Mouse (Mus musculus) gastrocnemius, postnatal 14 days (tissue): ENCODE results near the gene Tat. TPM values are rescaled to one million over a fixed set of nuclear protein-coding genes. Genes with fewer than 3 reads are reported as not detected.

Experiments used
- DNase-seq: peaks from one replicate; pipeline ENCODE4 v3.0.0; 2021; ENCODE audit warnings: mixed read lengths
- intact Hi-C: fragments of 180-260 bp; cut with DNase I; formaldehyde crosslinking; loops from one replicate; pipeline ENCODE4 v1.15.1; 2025; ENCODE audit warnings: low total_unique reads
- long read RNA-seq, 2 experiments: library from polyadenylated mRNA; stranded (forward); transcript quantifications; one replicate each; pipeline ENCODE4 v2.0.0; 2021
- total RNA-seq, 2 experiments: library from RNA; stranded (reverse); gene quantifications; 2 replicates each; pipeline ENCODE4 v1.2.3; 2021

Tat gene
- total RNA-seq = not detected
- long read RNA-seq, experiment 1 = 0 reads
- long read RNA-seq, experiment 2 = 0 reads

- no peak for DNase-seq
Observed at GRCm38 (mm10) chr8:109990224-109990623, at the start of gene Tat. Tat (plus strand) TSS chr8:109990437.

GRCm38 (mm10) chr8:109941606-109942360 lies 48.5 kb upstream of the Tat start:
- intact Hi-C loops = no loop called here
- no peak for DNase-seq

More at GRCm38 (mm10) chr8:109990224-109990623, at the start of gene Tat:
- intact Hi-C loops = no loop called here

- DNase-seq = no peak
- intact Hi-C loops = no loop called here
Observed at GRCm38 (mm10) chr8:109945153-109945632, 45.0 kb upstream of the Tat start.

- no peak for DNase-seq
- intact Hi-C loops = no loop called here
Observed at GRCm38 (mm10) chr8:109945694-109946093, 44.5 kb upstream of the Tat start.

- intact Hi-C loops = no loop called here
- no peak for DNase-seq
Observed at GRCm38 (mm10) chr8:109946272-109946671, 44.0 kb upstream of the Tat start.

- intact Hi-C loops = no loop called here
- no peak for DNase-seq
Observed at GRCm38 (mm10) chr8:109947447-109948284, 42.6 kb upstream of the Tat start.

- no peak for DNase-seq
- intact Hi-C loops = no loop called here
Observed at GRCm38 (mm10) chr8:109948285-109948564, 42.0 kb upstream of the Tat start.

- intact Hi-C loops = no loop called here
- DNase-seq = no peak
Observed at GRCm38 (mm10) chr8:109952171-109952570, 38.1 kb upstream of the Tat start.

GRCm38 (mm10) chr8:109954486-109954948 lies 35.7 kb upstream of the Tat start:
- peak; percentile 43 for DNase-seq
- intact Hi-C loops = no loop called here

- peak; percentile 37 for DNase-seq
- intact Hi-C loops = no loop called here
Observed at GRCm38 (mm10) chr8:109957167-109958028, 32.8 kb upstream of the Tat start.

GRCm38 (mm10) chr8:109958036-109958655 lies 32.1 kb upstream of the Tat start:
- DNase-seq = peak; percentile 33
- intact Hi-C loops = no loop called here

- peak; percentile 13 for DNase-seq
- intact Hi-C loops = no loop called here
Observed at GRCm38 (mm10) chr8:109959112-109959511, 31.1 kb upstream of the Tat start.

GRCm38 (mm10) chr8:109961693-109962367 lies 28.4 kb upstream of the Tat start, which contains the start of gene Marveld3:
Marveld3 (minus strand) TSS chr8:109962203.
- intact Hi-C loops = no loop called here
- peak; percentile 31 for DNase-seq

GRCm38 (mm10) chr8:109962896-109963295 lies 27.3 kb upstream of the Tat start:
- intact Hi-C loops = no loop called here
- no peak for DNase-seq

- no peak for DNase-seq
- intact Hi-C loops = no loop called here
Observed at GRCm38 (mm10) chr8:109963421-109963820, 26.8 kb upstream of the Tat start.

- intact Hi-C loops = no loop called here
- no peak for DNase-seq
Observed at GRCm38 (mm10) chr8:109964106-109964505, 26.1 kb upstream of the Tat start.

- no peak for DNase-seq
- intact Hi-C loops = no loop called here
Observed at GRCm38 (mm10) chr8:109968837-109969236, 21.4 kb upstream of the Tat start.

- intact Hi-C loops = loop anchor here (2.0 to 5.0 kb wide), 2 partner anchors 37 to 100 kb away; no protein-coding TSS in a partner anchor
- DNase-seq = no peak
Observed at GRCm38 (mm10) chr8:109970323-109970722, 19.9 kb upstream of the Tat start.
